26 mouse cellular contexts compared by ENCODE assay signal in the genomic region with DNA sequence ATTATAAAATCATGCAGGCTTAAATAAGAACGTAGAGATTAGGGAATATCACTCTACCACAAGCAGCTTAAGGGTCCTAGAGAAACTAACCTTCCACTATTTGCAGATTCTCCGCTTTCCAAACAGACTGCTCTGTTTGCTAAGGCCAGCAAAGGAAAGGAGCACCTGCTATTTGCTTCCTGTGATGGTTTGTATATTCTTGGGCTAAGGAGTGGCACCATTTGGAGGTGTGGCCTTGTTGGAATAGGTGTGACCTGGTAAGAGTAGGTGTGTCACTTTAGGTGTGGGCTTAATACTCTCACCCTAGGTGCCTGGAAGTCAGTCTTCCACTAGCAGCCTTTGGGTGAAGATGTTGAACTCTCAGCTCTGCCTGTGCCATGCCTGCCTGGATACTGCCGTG. TPM values are rescaled to one million over a fixed set of nuclear protein-coding genes. Genes with fewer than 3 reads are reported as not detected.
A peak's percentile ranks its signal among the peaks of the same experiment; 100 is the strongest.
DNase-seq lines count a peak whose midpoint lies in the region; ATAC-seq lines count a peak whose summit lies in the region.
"Had no signal": no experiment of that assay in that cellular context is flagged by ENCODE, and none has a peak within 500 bp of the region (broad histone marks: within the 10 kb centered on the region; RNA-seq: fewer than 3 reads in every experiment).

No protein-coding gene starts in this region.

- H3K4me3 ChIP-seq in liver, embryonic 12.5 days, result no peak overlapping the region
- no peak overlapping the region for H3K4me3 ChIP-seq in stomach, embryonic 14.5 days (ENCODE audit: low read depth, low read length)
- no peak overlapping the region for H3K4me3 ChIP-seq in hindbrain, embryonic 12.5 days
- H3K4me3 ChIP-seq: embryonic facial prominence, embryonic 10.5 days; embryonic facial prominence, embryonic 13.5 days; gastrocnemius, adult 2 months; hindbrain, embryonic 13.5 days had no signal

- no peaks in the 10 kb centered on the region for H3K9me3 ChIP-seq in liver, embryonic 12.5 days (replicated peaks)
- no peaks in the 10 kb centered on the region for H3K9me3 ChIP-seq in stomach, embryonic 14.5 days (ENCODE audit: control insufficient read depth, low read depth, low read length)
- H3K9me3 ChIP-seq in hindbrain, embryonic 12.5 days (replicated peaks), result no peaks in the 10 kb centered on the region
- H3K9me3 ChIP-seq: embryonic facial prominence, embryonic 10.5 days; embryonic facial prominence, embryonic 13.5 days; hindbrain, embryonic 13.5 days had no signal

- ATAC-seq in liver, embryonic 12.5 days, result no peak
- peak; percentile 58; the same call in 1 of the 2 replicates for ATAC-seq in stomach, embryonic 14.5 days (ENCODE audit: insufficient number of reproducible peaks, insufficient read depth, low FRiP score, low read depth)
- no peak for ATAC-seq in hindbrain, embryonic 12.5 days (ENCODE audit: low FRiP score)
- ATAC-seq: activated CD4-positive, CD25-positive, alpha-beta regulatory T cell, adult 4 months; CD4-positive, CD25-positive, alpha-beta regulatory T cell, adult 4 months; forebrain, embryonic 14.5 days; forebrain, postnatal 0 days; hindbrain, embryonic 16.5 days had no signal

- H3K4me2 ChIP-seq in liver, embryonic 12.5 days, result peak overlapping the region; percentile 27
- no peak overlapping the region for H3K4me2 ChIP-seq in stomach, embryonic 14.5 days (replicated peaks; ENCODE audit: low read depth, low read length)
- no peak overlapping the region for H3K4me2 ChIP-seq in hindbrain, embryonic 12.5 days (replicated peaks)
- H3K4me2 ChIP-seq: embryonic facial prominence, embryonic 13.5 days; heart, embryonic 11.5 days; hindbrain, embryonic 13.5 days had no signal

- no peaks in the 10 kb centered on the region for H3K27me3 ChIP-seq in liver, embryonic 12.5 days (replicated peaks)
- no peaks in the 10 kb centered on the region for H3K27me3 ChIP-seq in stomach, embryonic 14.5 days (ENCODE audit: control insufficient read depth, insufficient read depth, low read length)
- H3K27me3 ChIP-seq in hindbrain, embryonic 12.5 days, result no peaks in the 10 kb centered on the region
- H3K27me3 ChIP-seq: embryonic facial prominence, embryonic 13.5 days; hindbrain, embryonic 13.5 days had no signal

- H3K27ac ChIP-seq in liver, embryonic 12.5 days, result no peak overlapping the region
- no peak overlapping the region for H3K27ac ChIP-seq in stomach, embryonic 14.5 days (ENCODE audit: low read length)
- no peak overlapping the region for H3K27ac ChIP-seq in hindbrain, embryonic 12.5 days
- H3K27ac ChIP-seq: embryonic facial prominence, embryonic 10.5 days; embryonic facial prominence, embryonic 13.5 days; gastrocnemius, adult 2 months; hindbrain, embryonic 13.5 days had no signal

- 70% methylated on average over 3 of the region's 3 CpGs for WGBS in liver, embryonic 12.5 days (ENCODE audit: insufficient replicate concordance)
- WGBS in stomach, embryonic 14.5 days, result 68% methylated on average over 3 of the region's 3 CpGs
- 90% methylated on average over 3 of the region's 3 CpGs for WGBS in hindbrain, embryonic 12.5 days

- no peaks in the 10 kb centered on the region for H3K36me3 ChIP-seq in liver, embryonic 12.5 days
- H3K36me3 ChIP-seq in stomach, embryonic 14.5 days (ENCODE audit: control insufficient read depth, insufficient read depth, low read length), result no peaks in the 10 kb centered on the region
- no peaks in the 10 kb centered on the region for H3K36me3 ChIP-seq in hindbrain, embryonic 12.5 days
- H3K36me3 ChIP-seq: embryonic facial prominence, embryonic 10.5 days; embryonic facial prominence, embryonic 13.5 days; hindbrain, embryonic 13.5 days had no signal

- no peak overlapping the region for H3K9ac ChIP-seq in liver, embryonic 12.5 days
- no peak overlapping the region for H3K9ac ChIP-seq in stomach, embryonic 14.5 days (replicated peaks; ENCODE audit: low read depth, low read length)
- H3K9ac ChIP-seq in hindbrain, embryonic 12.5 days, result no peak overlapping the region
- H3K9ac ChIP-seq: embryonic facial prominence, embryonic 13.5 days; forebrain, postnatal 0 days; hindbrain, embryonic 13.5 days had no signal

- peaks cover 50% of the 10 kb centered on the region for H3K4me1 ChIP-seq in liver, embryonic 12.5 days
- no peaks in the 10 kb centered on the region for H3K4me1 ChIP-seq in stomach, embryonic 14.5 days (ENCODE audit: control insufficient read depth, insufficient read depth, low read length)
- no peaks in the 10 kb centered on the region for H3K4me1 ChIP-seq in hindbrain, embryonic 12.5 days

- DNase-seq in liver, result no peak
- DNase-seq in 416B (ENCODE audit: low read depth), result peak; percentile 50
- DNase-seq in induced T-regulatory cell, adult 2 months (ENCODE audit: low read depth), result peak; percentile 50
- DNase-seq in ovary, adult 18-20 months (ENCODE audit: low spot score), result no peak
- DNase-seq: adrenal gland, adult 8-10 months; adrenal gland, postnatal 25 days; cerebellum, adult 11-12 months; cerebellum, adult 8-10 months; cerebellum, postnatal 10 days; cerebellum, postnatal 36 days; embryo, embryonic 11 days; forebrain, postnatal 0 days; gastrocnemius, adult 2 months; gastrocnemius, postnatal 14 days; heart, adult 11 months had no signal

RNA-seq across cellular contexts. Expression of gene Cdk17, which starts 34.6 kb away (rescaled TPM):
- 22.3 and 23.0 TPM in 2 replicates for polyA plus RNA-seq in liver, embryonic 12.5 days (2016; fragmentation: Nextera tagmentation; extraction: Ambion mirVana)
- 23.0 and 26.5 TPM in 2 replicates for polyA plus RNA-seq in stomach, embryonic 14.5 days (2014; fragmentation: Nextera tagmentation; extraction: Ambion mirVana)
- polyA plus RNA-seq in hindbrain, embryonic 12.5 days (2016; fragmentation: Nextera tagmentation; extraction: Ambion mirVana), result 49.7 and 49.8 TPM in 2 replicates

RNA-seq across cellular contexts. Expression of gene Cfap54, which starts 44.6 kb away (rescaled TPM):
- 0.12 TPM in 1 of 2 replicates, not detected in the other for polyA plus RNA-seq in liver, embryonic 12.5 days (2016; fragmentation: Nextera tagmentation; extraction: Ambion mirVana)
- polyA plus RNA-seq in stomach, embryonic 14.5 days (2014; fragmentation: Nextera tagmentation; extraction: Ambion mirVana), result 0.10 and 0.35 TPM in 2 replicates
- 2.0 and 2.5 TPM in 2 replicates for polyA plus RNA-seq in hindbrain, embryonic 12.5 days (2016; fragmentation: Nextera tagmentation; extraction: Ambion mirVana)

Comparison
In these comparisons a context has a peak if more than half of its experiments do, and no peak if none do; other contexts are left out.
1. DNase-seq: peak in 416B (single experiment) and induced T-regulatory cell, adult 2 months (single experiment); none in liver (single experiment) and ovary, adult 18-20 months (single experiment).